Comparison of ENCODE assay signal across 7 mouse cellular contexts in genomic region chr2:110949679-110950431, GRCm38 (mm10). TPM values are rescaled to one million over a fixed set of nuclear protein-coding genes. Genes with fewer than 3 reads are reported as not detected.
DNase-seq lines count a peak whose midpoint lies in the region; ATAC-seq and TF ChIP-seq lines count a peak whose summit lies in the region.

No protein-coding gene starts in this region.

- H3K36me3 ChIP-seq in hindbrain, embryonic 12.5 days, result no peaks in the 10 kb centered on the region

- no peaks in the 10 kb centered on the region for H3K27me3 ChIP-seq in cerebellum, adult 2 months (ENCODE audit: control insufficient read depth, insufficient read depth, low read length)
- H3K27me3 ChIP-seq in hindbrain, embryonic 12.5 days, result no peaks in the 10 kb centered on the region

- 1% methylated on average over 20 of the region's 20 CpGs for WGBS in cerebellum, adult 2 months
- WGBS in hindbrain, embryonic 12.5 days, result 9% methylated on average over 20 of the region's 20 CpGs

- peak overlapping the region; percentile 66 for H3K27ac ChIP-seq in cerebellum, adult 2 months (ENCODE audit: insufficient read depth, low read length)
- no peak overlapping the region for H3K27ac ChIP-seq in hindbrain, embryonic 12.5 days

- no peaks in the 10 kb centered on the region for H3K4me1 ChIP-seq in cerebellum, adult 2 months (ENCODE audit: control insufficient read depth, insufficient read depth, low read length)
- H3K4me1 ChIP-seq in hindbrain, embryonic 12.5 days, result peaks cover 9% of the 10 kb centered on the region; the same call in 1 of the 2 replicates

- peak; percentile 61; the same call in 1 of the 2 replicates for TF ChIP-seq POLR2A in cerebellum, adult 2 months (IDR thresholded peaks at IDR 0.05; ENCODE audit: borderline replicate concordance, insufficient read depth, low read length)

- TF ChIP-seq CTCF in cerebellum, adult 2 months (IDR thresholded peaks at IDR 0.05; ENCODE audit: borderline replicate concordance, insufficient read depth, low read depth, low read length), result peak; percentile 38; the same call in 1 of the 2 replicates

- peak overlapping the region; percentile 20; the same call in 1 of the 2 replicates for H3K9ac ChIP-seq in hindbrain, embryonic 12.5 days

- peak overlapping the region; percentile 97 for H3K4me3 ChIP-seq in cerebellum, adult 2 months (replicated peaks; ENCODE audit: insufficient read depth, low read depth, low read length)
- peak overlapping the region; percentile 29 for H3K4me3 ChIP-seq in hindbrain, embryonic 12.5 days

- H3K4me2 ChIP-seq in hindbrain, embryonic 12.5 days (replicated peaks), result peak overlapping the region; percentile 65

- peak; percentile 20 for DNase-seq in NIH3T3 (ENCODE audit: low read depth)
- DNase-seq in cerebellum, adult 2 months, result peak; percentile 85 to 87
- DNase-seq in forelimb bud, embryonic 11.5 days (ENCODE audit: low read depth, low spot score), result peak; percentile 48
- peak; percentile 69 for DNase-seq in left cerebral cortex, postnatal 4 days
- peak; percentile 11 for DNase-seq in retina, adult 2 months (ENCODE audit: low read depth, low spot score)
- DNase-seq in spleen, postnatal 36 days (ENCODE audit: low spot score in 2 of 2), result no peak

- H3K9me3 ChIP-seq in hindbrain, embryonic 12.5 days (replicated peaks), result no peaks in the 10 kb centered on the region

- intact Hi-C loops in left cerebral cortex, postnatal 4 days (cut with DNase I), result no loop called here

- peak; percentile 96 for ATAC-seq in hindbrain, embryonic 12.5 days (ENCODE audit: low FRiP score)

RNA-seq across cellular contexts. Expression of gene Ano3, which starts 0.9 kb away (rescaled TPM):
- 12.1 and 13.8 TPM in 2 replicates for polyA plus RNA-seq in cerebellum, adult 2 months (2012; rRNA removed)
- 0.84 and 1.1 TPM in 2 replicates for polyA plus RNA-seq in hindbrain, embryonic 12.5 days (2016; fragmentation: Nextera tagmentation; extraction: Ambion mirVana)
- 1 to 10 TPM; 6.4 to 7.0 TPM for total RNA-seq in left cerebral cortex, postnatal 4 days (2021)

Comparison
In these comparisons a context has a peak if more than half of its experiments do, and no peak if none do; other contexts are left out.
1. DNase-seq: peak in NIH3T3 (single experiment), cerebellum, adult 2 months (2 of 2), forelimb bud, embryonic 11.5 days (single experiment), left cerebral cortex, postnatal 4 days (single experiment) and retina, adult 2 months (single experiment); none in spleen, postnatal 36 days (0 of 2).